Mouse (Mus musculus): ENCODE results near the gene Grin3a.

The Grin3a gene

DNA sequence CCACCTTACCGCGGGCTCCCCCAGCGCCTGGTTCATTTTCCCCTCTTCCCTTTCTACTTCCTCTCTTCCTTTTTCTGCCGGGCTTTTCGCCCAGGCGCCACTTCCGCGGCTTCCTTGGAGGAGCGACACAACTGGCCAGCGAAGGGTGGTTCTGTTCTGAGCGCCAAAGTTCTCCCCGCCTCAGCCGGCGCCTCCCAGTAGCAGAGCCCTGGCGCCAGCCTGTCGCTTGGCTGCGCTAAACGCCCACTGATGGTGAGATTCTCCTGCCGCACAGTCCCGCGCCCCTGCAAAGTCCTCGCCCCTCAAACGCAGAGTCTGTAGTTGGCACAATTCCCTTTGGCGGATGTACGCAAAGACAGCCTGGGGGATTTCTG is at the start of gene Grin3a:
Grin3a (minus strand) TSS at position 133 of the 374 bp plus-strand sequence.
- no peak for DNase-seq (ENCODE audit: low read depth)

DNA sequence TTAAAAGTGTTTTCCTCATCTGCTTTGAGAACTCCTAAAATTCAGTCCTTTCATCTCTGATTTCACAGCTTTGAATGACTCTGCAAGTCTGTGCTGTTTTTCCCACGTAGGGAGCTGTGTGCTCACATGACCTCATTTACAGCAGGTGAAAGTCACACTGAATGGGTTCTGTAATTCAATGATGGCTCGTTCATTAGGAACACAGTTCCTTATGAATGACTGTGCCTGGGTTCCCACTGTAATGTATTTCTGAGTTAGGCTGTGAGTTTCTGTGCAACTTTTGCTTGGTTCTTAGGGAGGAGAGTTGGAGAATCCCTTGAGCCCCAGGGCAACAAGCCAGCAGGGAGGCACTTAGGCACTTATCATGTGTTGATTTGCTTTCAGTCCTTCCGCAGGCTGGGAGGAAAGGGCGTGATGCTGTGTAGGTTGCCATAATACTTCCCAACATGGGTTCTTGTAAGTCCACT is 46.3 kb upstream of the Grin3a start:
- DNase-seq (ENCODE audit: low read depth) = no peak

- no peak for DNase-seq (ENCODE audit: low read depth)
These were observed 31.5 kb upstream of the Grin3a start for GRCm38 (mm10) chr4:49877084-49877483.

- DNase-seq (ENCODE audit: low read depth) = no peak
These were observed 15.1 kb upstream of the Grin3a start for GRCm38 (mm10) chr4:49860611-49861010.

DNA sequence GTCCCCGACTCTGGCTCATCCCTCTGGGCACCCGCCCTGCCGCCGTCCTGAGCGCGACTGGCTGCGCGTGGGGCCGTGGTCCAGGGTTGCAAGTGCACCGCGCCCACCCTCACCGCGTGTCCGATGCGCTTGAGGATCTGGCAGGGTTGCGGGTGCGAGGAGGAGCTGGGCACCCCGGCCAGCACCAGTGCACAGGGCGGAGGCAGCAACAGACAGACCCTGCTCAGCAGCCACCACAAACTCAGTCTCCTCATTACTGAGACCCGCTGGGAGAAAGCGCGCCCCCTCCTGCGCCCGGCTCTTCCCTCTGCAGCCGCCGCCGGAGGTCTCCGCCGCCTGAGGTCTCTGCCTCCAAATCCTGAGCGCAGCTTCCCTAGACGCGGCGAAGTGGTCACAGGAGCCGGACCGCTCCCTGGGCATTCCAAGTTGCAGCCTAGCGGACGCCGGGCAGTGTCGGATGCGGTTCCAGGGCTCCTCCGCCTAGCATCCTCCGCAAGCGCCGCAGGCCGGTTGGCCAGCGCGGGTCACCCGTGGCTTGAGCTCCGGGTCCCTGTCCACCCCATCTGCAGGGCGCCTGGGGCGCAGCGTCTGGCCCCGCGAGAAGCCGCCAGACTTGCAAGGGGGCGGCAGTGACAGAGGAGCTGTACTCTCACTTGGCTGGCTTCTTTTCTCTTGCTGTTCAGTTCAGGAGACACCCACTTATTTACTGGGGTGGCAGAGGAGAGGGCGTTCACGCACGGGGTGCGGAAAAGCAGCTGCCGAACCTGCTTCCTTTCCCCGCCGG is 524 bp downstream of the Grin3a start:
- no peak for DNase-seq (ENCODE audit: low read depth)

- DNase-seq (ENCODE audit: low read depth) = no peak
These were observed 1.2 kb downstream of the Grin3a start for GRCm38 (mm10) chr4:49844274-49844827.

- DNase-seq (ENCODE audit: low read depth) = no peak
These were observed 1.8 kb downstream of the Grin3a start for GRCm38 (mm10) chr4:49843787-49844186.

GRCm38 (mm10) chr4:49832035-49832434 is 13.5 kb downstream of the Grin3a start:
- no peak for DNase-seq (ENCODE audit: low read depth)

DNA sequence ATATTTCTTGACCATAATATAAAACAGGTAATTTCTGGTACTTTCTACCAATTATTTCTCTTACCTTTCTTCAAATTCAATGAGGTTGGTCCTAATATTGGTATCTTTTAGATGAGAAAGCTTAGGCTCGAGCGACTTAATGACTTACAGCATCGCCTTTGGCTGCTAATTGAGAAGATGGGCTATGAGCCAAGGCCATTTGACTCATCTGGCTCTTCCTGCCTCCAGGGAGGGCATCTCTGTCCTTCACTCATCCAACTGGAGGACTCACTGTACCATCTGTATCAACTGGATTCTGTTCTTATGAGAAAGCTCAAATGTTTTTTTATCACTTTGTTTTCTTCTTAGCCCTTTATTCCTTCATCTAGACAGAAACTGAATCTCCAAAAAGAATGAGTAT is 31.7 kb downstream of the Grin3a start:
- DNase-seq (ENCODE audit: low read depth) = no peak

DNA sequence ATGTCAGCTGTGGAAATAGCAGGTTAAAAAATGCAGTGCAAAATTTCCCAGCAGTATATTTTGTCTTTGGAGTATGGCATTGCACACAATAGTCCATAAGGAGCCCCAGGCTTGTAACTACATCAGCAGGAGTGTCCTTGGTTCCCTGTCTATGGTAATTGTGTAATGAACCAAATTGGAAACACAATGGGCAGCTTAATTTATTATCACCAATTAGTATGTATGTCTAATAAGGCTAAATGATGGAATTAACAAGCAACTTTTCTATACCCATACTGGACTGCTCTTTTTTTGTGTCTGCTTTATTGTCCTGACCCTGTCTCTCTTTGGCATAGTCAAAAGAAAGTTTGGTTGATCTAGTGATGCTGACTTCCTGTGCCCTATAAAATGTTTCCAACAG is 38.8 kb downstream of the Grin3a start:
- no peak for DNase-seq (ENCODE audit: low read depth)

- no peak for DNase-seq (ENCODE audit: low read depth)
These were observed 46.2 kb downstream of the Grin3a start for GRCm38 (mm10) chr4:49799338-49799737.

DNA sequence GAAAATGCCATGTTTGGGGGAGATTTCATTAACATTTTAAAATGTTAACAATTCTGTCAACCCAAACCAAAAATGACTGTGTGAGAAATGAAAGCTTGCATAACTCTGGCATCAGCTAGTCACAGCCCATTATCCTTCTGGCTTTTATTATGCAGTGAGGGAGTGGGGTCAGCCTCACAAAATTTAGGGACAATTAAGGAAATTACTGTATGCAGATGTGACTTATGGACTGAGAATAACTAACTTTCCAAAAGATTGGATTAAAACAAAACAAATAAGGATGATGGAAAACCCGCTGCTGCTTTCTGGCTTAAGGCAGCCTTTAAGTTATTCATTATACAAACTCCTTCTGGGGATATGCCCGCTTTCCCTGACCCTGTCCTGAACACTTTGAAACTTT is 56.6 kb downstream of the Grin3a start:
- no peak for DNase-seq (ENCODE audit: low read depth)

DNA sequence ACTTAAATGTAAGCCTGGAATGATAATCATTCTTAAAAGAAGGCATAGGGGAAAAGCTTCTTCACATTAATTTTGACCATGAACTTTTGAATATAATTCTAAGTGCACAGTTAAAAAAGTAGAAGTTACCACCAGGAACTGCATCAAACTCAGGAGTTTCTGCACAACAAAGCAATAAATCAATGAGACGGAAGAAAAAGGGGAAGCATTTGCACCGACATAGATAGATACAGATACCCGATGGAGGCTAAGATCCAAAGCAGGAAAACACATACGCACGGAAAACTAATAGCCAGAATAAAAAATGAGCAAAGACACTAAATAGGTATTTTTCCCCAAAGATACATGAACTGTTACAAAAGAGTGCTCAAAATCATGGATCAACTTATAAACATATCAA is 102.7 kb downstream of the Grin3a start:
- no peak for DNase-seq (ENCODE audit: low read depth)

DNA sequence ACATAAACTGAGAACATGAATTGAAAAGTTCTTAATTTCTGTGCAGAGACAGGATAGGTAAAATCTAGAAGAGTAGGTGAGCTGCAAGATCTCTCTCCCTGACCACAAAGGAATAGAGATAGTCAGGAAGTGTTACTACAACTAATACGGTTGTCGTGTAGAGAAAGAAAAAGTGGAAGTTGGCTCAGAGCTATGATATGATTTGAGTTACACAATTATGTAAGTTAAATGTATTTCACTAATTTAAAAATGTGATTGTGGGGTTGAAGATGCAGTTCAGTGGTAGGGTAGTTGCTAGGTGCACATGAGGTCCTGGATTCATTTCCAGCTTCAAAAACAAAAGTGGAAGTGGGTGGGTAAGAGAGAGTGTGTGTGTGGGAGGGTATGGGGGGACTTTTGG is 103.6 kb downstream of the Grin3a start:
- DNase-seq (ENCODE audit: low read depth) = no peak

DNA sequence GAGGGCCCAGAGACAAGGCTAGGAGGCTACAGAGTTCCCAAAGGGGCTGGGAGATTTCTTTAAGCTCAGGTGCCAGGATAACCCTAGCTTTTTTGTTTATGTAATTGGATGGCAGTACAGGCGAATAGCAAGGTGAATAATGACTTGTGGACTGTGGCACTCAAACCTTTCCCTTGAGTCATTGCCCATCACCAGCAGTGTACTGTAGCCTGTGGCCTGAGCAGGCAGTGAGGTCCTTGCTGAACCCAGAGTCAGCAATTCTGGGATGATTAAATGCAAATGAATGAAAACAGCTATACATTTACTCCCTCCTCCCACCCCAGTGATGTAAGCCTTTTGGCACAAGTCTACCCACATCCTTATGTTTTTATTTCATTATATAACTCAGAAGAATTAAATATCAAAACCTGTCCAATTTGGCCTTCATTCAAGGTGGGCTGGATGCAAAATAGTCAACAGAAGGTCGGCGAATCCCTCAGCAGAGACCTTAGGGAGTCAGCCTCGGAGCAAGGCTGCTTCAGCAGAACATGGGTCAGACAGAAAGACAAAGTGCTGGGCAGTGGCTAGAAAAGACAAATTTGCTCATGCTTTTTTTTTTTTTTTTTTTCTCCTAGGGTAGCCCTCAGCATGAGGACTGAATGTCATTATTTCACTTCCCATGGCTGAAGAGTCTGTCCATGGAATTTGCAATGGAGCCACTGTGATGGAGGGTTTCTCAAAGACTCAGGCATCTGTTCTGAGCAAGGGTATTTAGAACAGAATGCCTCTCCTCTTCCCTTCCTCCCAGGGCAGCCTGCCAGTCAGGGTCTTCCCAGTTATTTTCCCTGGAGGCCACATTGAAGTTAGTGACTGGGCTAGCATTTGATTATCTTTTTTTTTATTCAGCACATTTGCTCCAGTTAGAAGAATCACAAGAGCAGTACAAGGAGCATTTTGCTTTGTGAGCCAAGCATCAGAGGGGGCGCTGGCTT is 104.5 kb downstream of the Grin3a start:
- DNase-seq (ENCODE audit: low read depth) = no peak

DNA sequence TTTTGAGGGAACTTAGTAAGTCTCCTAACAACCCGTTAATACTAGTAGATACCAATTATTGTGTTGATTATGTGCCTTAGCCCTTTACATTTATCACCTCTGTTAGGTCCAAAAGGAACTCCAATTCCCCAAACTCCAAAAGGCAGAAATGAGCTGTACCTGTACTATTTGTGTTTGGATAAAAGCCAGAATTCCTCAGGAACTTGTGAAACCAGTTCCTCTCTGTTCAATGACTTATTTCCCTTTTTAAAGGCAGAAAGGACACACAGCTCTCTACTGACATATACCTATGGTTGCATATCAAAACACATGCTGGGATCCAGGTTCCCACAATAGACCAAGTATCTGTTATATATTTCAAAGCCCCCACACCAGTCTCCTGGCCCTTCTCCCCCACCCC is 106.0 kb downstream of the Grin3a start:
- DNase-seq (ENCODE audit: low read depth) = no peak

DNA sequence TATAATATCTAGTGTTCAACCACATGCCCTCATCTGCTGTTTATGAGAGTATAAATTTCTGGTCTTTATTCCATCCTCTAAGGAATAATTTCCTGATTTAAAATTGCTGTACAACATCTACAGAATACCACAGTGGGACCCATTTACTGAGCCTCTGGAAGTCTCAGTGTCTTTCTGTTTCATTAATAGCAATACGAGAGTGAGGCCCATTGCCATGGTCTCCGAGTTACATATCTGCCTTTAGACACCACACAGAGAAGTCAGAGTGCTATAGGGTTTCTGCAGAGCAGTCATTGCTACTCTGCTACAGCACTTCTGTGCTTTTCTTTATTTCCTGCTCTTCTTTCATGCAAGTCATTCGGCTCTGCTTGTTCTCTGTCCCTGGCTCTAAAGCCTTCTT is 116.2 kb downstream of the Grin3a start:
- no peak for DNase-seq (ENCODE audit: low read depth)

DNA sequence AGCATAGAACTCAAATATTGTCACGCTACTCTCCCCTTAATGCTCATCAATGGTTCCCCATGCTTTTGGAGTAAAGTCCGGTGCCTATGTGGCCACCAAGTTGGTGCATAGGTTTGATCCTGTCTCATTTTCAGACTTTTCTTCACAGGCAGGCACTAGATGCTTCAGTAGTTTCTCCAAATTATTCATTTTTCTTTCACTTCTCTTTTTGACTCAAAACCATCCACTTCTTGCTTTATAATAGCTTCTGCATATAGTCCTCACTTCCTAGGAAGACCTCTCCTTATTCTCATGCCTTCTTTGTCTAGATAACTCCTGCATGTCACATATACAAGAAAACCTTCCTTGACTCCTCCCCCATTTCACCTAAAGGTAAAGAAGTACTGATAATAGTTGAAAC is 121.6 kb downstream of the Grin3a start:
- no peak for DNase-seq (ENCODE audit: low read depth)

GRCm38 (mm10) chr4:49691405-49692194 is 153.9 kb downstream of the Grin3a start:
- DNase-seq (ENCODE audit: low read depth) = no peak

DNA sequence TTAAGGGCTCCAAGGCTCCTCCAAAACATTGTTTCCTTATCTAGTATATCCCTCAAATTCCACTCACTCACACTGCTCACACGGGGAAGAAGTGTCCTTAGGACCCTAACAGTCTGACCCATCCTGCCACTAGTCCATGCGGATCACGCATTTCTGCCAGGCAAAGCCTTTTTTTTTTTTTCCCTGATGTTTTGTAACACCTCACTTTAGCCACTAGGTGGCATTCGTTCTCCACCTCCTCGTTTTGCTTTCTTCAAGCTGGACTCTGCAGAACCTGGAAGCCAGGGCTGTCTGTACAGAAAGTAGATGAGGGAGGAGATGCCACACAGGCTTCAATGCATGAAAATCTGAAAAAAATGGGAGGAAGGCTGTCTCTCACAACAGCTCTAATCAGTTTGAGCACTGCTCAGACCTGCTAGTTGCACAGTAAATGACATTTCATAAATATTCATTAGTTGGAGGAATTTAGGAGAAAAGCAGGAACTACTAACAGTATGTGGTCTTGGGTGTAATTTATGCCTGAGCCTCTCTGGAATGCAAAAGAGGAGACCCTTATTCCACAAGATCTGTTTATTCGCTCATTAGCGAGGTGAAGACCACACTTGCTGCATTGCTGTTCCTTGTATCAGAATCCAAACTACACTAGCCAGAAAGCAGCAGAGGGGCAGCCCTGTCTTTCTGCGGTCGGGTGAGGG is 156.8 kb downstream of the Grin3a start:
- DNase-seq (ENCODE audit: low read depth) = peak; percentile 58

DNA sequence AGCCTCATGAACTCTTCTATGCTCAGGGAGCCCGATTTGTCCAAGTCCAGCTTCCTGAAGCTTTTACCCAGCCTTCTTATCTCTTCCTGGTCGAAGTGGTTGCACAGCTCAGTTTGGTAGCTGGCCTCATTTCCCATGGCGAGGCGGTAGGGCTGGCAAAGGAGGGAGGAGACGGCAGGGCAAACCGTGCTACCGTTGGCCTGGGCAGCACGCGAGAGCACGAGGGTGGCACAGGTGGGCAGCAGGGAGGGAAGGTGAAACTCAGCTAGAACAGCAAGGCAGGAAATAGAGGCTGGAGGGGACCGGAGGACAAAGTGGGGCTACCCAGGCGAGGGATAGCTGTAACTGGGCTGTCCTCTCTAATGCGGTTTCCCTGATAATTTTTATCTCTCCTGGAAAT is 163.7 kb downstream of the Grin3a start, which contains the start of gene Ppp3r2:
Ppp3r2 (minus strand) TSS at position 213 of the 400 bp plus-strand sequence.
- DNase-seq (ENCODE audit: low read depth) = no peak
